Mouse (Mus musculus) cerebellum, postnatal 25 days (tissue): ENCODE measurements around the gene Mbtd1.

ENCODE experiments used
- DNase-seq, 2 experiments: peaks; one replicate each; pipeline ENCODE4 v3.0.0; 2021; ENCODE audit warnings: mixed read lengths in 2 of 2

Mbtd1 gene

DNA sequence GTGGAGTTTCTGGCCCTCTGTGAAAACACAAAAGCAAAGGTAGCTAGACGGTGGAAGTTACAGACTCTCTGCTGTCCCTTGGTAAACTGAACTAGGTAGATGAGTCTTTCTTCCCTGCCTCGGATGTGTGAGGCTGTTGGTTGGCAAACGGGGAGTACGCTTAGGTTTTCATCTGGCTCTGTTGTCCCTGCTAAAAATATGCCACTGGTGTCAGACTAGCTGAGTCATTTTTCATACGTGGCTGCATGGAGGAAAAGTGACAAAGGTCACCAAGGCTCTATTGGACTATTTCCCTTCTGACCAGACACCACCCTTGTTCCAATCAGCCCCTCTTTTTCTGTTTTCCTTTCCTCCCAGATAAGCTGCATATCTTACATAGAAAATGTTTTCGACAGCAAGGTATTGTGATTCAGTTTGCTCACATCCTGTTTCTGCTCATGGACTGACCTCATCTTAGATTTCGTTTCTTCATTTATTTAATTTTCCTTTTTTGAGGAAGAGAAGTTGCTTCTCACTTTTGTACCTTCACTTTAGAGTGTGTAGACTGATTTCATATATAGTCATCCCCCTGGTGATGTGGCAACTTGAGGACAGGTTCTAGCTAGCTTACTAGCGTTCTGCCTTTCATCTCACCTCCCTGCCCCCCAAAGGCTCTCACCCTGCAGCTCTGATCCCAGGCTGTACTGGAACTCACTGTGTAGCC, 102.1 kb downstream of the Mbtd1 start:
- DNase-seq = no peak

GRCm38 (mm10) chr11:93988328-93989062, 102.8 kb downstream of the Mbtd1 start:
- DNase-seq = no peak

DNA sequence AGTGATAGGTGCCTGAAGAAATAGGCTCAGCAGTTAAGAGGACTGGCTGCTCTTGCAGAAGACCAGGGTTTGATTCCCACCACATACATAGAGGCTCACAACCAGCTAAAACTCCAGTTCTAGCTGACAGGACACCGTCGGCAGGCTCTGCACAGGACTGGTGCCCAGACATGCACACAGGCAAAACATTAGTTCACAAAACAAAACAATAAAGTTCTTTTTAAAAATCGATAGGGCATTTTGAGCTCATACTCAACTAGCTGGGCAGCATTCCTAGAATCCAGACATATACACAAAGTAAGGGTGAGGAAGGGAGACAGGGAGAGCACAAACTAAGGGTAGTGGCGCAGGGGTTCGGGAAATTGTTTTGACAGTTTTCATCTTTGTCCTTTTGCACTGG, 108.9 kb downstream of the Mbtd1 start:
- DNase-seq = peak; percentile 9 to 21

DNA sequence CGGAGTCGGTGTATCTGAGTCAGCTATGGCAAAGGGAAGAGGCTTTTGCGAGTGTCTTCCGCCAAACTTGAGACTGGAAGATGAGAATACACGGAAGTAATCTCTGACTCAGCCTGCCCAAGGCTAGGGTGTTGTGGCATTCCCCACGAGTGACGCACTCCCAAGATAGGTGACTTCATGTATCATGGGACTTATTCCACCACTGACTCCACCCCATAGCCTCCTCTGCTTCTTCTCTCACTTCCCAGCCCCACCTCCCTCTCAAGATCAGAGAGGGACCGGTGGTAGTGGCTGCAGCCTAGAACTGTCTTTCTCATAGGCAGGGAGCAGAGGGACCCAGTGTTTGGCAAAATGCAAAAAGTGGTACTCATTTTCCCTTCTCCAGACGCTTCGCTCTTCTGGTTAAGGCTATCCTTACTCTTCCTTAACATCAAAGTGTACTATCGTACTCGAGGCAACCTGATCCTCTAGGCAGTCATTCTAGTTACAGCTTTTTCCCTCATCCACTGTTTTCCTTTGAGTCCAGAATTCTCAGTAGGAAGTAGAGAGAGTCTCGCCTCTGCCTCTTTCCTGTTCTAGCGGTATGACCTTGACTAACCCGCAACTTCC, 109.6 kb downstream of the Mbtd1 start:
- peak; percentile 69 to 79 for DNase-seq

DNA sequence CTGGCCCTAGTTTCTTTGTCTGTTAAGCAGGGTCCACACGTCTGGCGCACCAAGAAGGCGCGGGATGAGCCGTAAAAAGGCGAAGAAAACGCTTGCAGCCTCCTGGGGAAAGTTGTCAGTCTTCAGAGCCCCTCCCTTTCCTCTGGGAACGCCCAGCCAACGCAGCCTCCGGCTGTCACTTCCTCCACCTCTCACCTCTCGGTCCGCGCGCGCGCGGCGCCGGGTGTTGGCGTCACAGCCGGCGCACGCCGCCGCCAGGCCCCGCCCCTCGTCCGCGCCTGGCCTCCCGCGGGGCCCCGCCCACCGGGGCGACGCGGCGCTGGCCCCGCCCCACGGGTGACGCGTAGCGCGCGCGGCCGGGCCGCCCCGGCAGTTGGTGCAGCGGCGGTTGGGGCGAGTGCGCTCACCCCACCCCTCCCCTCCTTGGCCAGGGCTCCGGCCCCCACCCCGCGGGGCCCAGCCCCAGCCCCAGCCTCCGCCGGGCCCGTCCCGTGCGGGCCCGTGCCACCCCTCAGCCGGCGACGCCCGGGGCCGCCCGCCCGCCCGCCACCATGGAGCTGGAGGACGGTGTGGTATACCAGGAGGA, 110.2 kb downstream of the Mbtd1 start, which contains the start of gene Spag9:
TSS of gene Spag9 (plus strand) at position 372 of the 586 bp plus-strand sequence.
- peak; percentile 95 to 98 for DNase-seq
